Mouse (Mus musculus) central nervous system, embryonic 14 days (tissue): ENCODE data around the gene Tmem41b. TPM values are rescaled to one million over a fixed set of nuclear protein-coding genes. Genes with fewer than 3 reads are reported as not detected.

ENCODE experiments used
- polyA plus RNA-seq: library from polyadenylated mRNA; depleted of rRNA; stranded (reverse); fragments of >200 nt; gene quantifications from 2 replicates; pipeline ENCODE4 v1.2.3, GENCODE M21; 2012; rRNA removed

Gene Tmem41b
- 43.3 and 46.8 TPM in 2 replicates for polyA plus RNA-seq

GRCm38 (mm10) chr7:109986775-109987174 is at the start of gene Tmem41b:
Gene Tmem41b, minus strand, starts transcription at chr7:109986929.

GRCm38 (mm10) chr7:110018117-110018630 is 31.4 kb upstream of the Tmem41b start, which contains the start of gene Ipo7:
Gene Ipo7, plus strand, starts transcription at chr7:110018274.

GRCm38 (mm10) chr7:109959716-109960612 is 26.8 kb downstream of the Tmem41b start, which contains the start of gene Dennd5a:
Gene Dennd5a, minus strand, starts transcription at chr7:109960470.

Other genes with a start within 250 kb of the Tmem41b start
- 59.1 and 59.7 TPM in 2 replicates for gene Tmem9b, start 234.1 kb downstream of the Tmem41b start, polyA plus RNA-seq
- 3.2 and 3.3 TPM in 2 replicates for gene Nrip3, start 204.9 kb downstream of the Tmem41b start, polyA plus RNA-seq
- 0.58 and 1.4 TPM in 2 replicates for gene Scube2, start 121.2 kb downstream of the Tmem41b start, polyA plus RNA-seq
- gene Dennd5a, start 26.5 kb downstream of the Tmem41b start, polyA plus RNA-seq = 121 and 134 TPM in 2 replicates
- 50.1 and 57.8 TPM in 2 replicates for gene Ipo7, start 31.3 kb upstream of the Tmem41b start, polyA plus RNA-seq
- 22.7 and 23.2 TPM in 2 replicates for gene Zfp143, start 74.3 kb upstream of the Tmem41b start, polyA plus RNA-seq
- 14.5 and 16.2 TPM in 2 replicates for gene Wee1, start 135.1 kb upstream of the Tmem41b start, polyA plus RNA-seq
- gene Swap70, start 234.8 kb upstream of the Tmem41b start, polyA plus RNA-seq = 9.0 and 10.9 TPM in 2 replicates